8 mouse cellular contexts compared by ENCODE assay signal in genomic region chr4:120404778-120405143, GRCm38 (mm10). TPM values are rescaled to one million over a fixed set of nuclear protein-coding genes. Genes with fewer than 3 reads are reported as not detected.
DNase-seq lines count a peak whose midpoint lies in the region; ATAC-seq and TF ChIP-seq lines count a peak whose summit lies in the region.

No protein-coding gene starts in this region.

- TF ChIP-seq EP300 in CH12.LX (IDR thresholded peaks at IDR 0.05; ENCODE audit: low read length) = no peak

- dilution Hi-C loops in CH12.LX (cut with MboI; ENCODE audit: extremely low pct_ligation_motif_present, extremely low pct_unique_long_range_greater_than_20kb, low sequenced_read_pairs) = no loop called here

- WGBS in embryonic facial prominence, embryonic 10.5 days = 9% methylated on average over 21 of the region's 21 CpGs
- 11% methylated on average over 19 of the region's 21 CpGs for WGBS in hindbrain, embryonic 16.5 days
- 14% methylated on average over 15 of the region's 21 CpGs for WGBS in midbrain, embryonic 14.5 days

- H3K4me2 ChIP-seq in CH12.LX (ENCODE audit: insufficient read depth, low read depth, poor library complexity, severe bottlenecking) = peak overlapping the region; percentile 60
- peak overlapping the region; percentile 72 for H3K4me2 ChIP-seq in hindbrain, embryonic 16.5 days (ENCODE audit: low read length)
- H3K4me2 ChIP-seq in midbrain, embryonic 14.5 days (ENCODE audit: low read length) = peak overlapping the region; percentile 63

- peaks cover 8% of the 10 kb centered on the region for H3K27me3 ChIP-seq in CH12.LX (replicated peaks)
- H3K27me3 ChIP-seq in embryonic facial prominence, embryonic 10.5 days (replicated peaks; ENCODE audit: low read depth, poor library complexity, severe bottlenecking) = peaks cover 11% of the 10 kb centered on the region
- no peaks in the 10 kb centered on the region; the same call in 1 of the 2 replicates for H3K27me3 ChIP-seq in hindbrain, embryonic 16.5 days (replicated peaks; ENCODE audit: control insufficient read depth, insufficient read depth, low read length)
- H3K27me3 ChIP-seq in midbrain, embryonic 14.5 days (ENCODE audit: control insufficient read depth, insufficient read depth, low read length) = no peaks in the 10 kb centered on the region

- no peak overlapping the region for H3K27ac ChIP-seq in CH12.LX (ENCODE audit: insufficient read depth, low read depth)
- peak overlapping the region; percentile 98; the same call in 1 of the 2 replicates for H3K27ac ChIP-seq in embryonic facial prominence, embryonic 10.5 days (replicated peaks)
- H3K27ac ChIP-seq in hindbrain, embryonic 16.5 days (ENCODE audit: low read depth, low read length) = peak overlapping the region; percentile 96
- peak overlapping the region; percentile 91; the same call in 1 of the 2 replicates for H3K27ac ChIP-seq in midbrain, embryonic 14.5 days (replicated peaks; ENCODE audit: low read depth, low read length)

- peak; percentile 40 for DNase-seq in kidney, adult 18-20 months
- no peak for DNase-seq in kidney, postnatal 10 days
- peak; percentile 31 for DNase-seq in CH12.LX (ENCODE audit: extremely low read depth)
- no peak for DNase-seq in embryonic facial prominence, embryonic 10.5 days (ENCODE audit: low spot score)
- DNase-seq in midbrain, embryonic 14.5 days = no peak
- no peak for DNase-seq in adrenal gland, postnatal 25 days
- no peak for DNase-seq in adipocyte (ENCODE audit: low spot score)

- TF ChIP-seq RAD21 in CH12.LX (IDR thresholded peaks at IDR 0.05; ENCODE audit: low read depth, low read length) = no peak

- in situ Hi-C loops in CH12.LX (cut with MboI; ENCODE audit: low pct_ligation_motif_present, low pct_unique_long_range_greater_than_20kb, low sequenced_read_pairs) = no loop called here

- no peaks in the 10 kb centered on the region for H3K9me3 ChIP-seq in CH12.LX (replicated peaks; ENCODE audit: low read length)
- no peaks in the 10 kb centered on the region for H3K9me3 ChIP-seq in embryonic facial prominence, embryonic 10.5 days
- H3K9me3 ChIP-seq in hindbrain, embryonic 16.5 days (ENCODE audit: control insufficient read depth, low read length) = no peaks in the 10 kb centered on the region
- no peaks in the 10 kb centered on the region for H3K9me3 ChIP-seq in midbrain, embryonic 14.5 days (ENCODE audit: control insufficient read depth, low read length)

- ATAC-seq in hindbrain, embryonic 16.5 days = peak; percentile 15
- ATAC-seq in midbrain, embryonic 14.5 days (ENCODE audit: low FRiP score, low TSS enrichment) = peak; percentile 2; the same call in 1 of the 2 replicates

- peak overlapping the region; percentile 82 for H3K9ac ChIP-seq in CH12.LX (ENCODE audit: insufficient read depth, low read depth)
- H3K9ac ChIP-seq in hindbrain, embryonic 16.5 days (ENCODE audit: low read depth, low read length) = peak overlapping the region; percentile 99
- H3K9ac ChIP-seq in midbrain, embryonic 14.5 days (replicated peaks; ENCODE audit: low read length) = peak overlapping the region; percentile 98

- TF ChIP-seq POLR2A in CH12.LX (IDR thresholded peaks at IDR 0.05; ENCODE audit: low read depth, low read length) = no peak

- H3K36me3 ChIP-seq in CH12.LX (replicated peaks in 1 of 2; ENCODE audit: control insufficient read depth in 1 of 2, insufficient read depth in 1 of 2, low read length in 1 of 2) = no peaks in the 10 kb centered on the region
- no peaks in the 10 kb centered on the region for H3K36me3 ChIP-seq in embryonic facial prominence, embryonic 10.5 days (replicated peaks)
- no peaks in the 10 kb centered on the region for H3K36me3 ChIP-seq in hindbrain, embryonic 16.5 days (ENCODE audit: control insufficient read depth, insufficient read depth, low read length)
- no peaks in the 10 kb centered on the region for H3K36me3 ChIP-seq in midbrain, embryonic 14.5 days (ENCODE audit: control insufficient read depth, insufficient read depth, low read length)

- peaks cover 0 to 25% of the 10 kb centered on the region in 2 experiments; a peak in 2 of 4 replicates for H3K4me1 ChIP-seq in CH12.LX (ENCODE audit: control insufficient read depth in 1 of 2, insufficient read depth in 2 of 2)
- peaks cover 23% of the 10 kb centered on the region for H3K4me1 ChIP-seq in embryonic facial prominence, embryonic 10.5 days
- H3K4me1 ChIP-seq in hindbrain, embryonic 16.5 days (ENCODE audit: control insufficient read depth, insufficient read depth, low read depth, low read length) = peaks cover 17% of the 10 kb centered on the region
- H3K4me1 ChIP-seq in midbrain, embryonic 14.5 days (ENCODE audit: control insufficient read depth, insufficient read depth, low read length) = peaks cover 18% of the 10 kb centered on the region

- peak overlapping the region; percentile 21 to 85 (median 48) for H3K4me3 ChIP-seq in CH12.LX (replicated peaks in 1 of 3; ENCODE audit: low read depth in 2 of 3, low read length in 2 of 3, poor library complexity in 1 of 3)
- peak overlapping the region; percentile 99 for H3K4me3 ChIP-seq in embryonic facial prominence, embryonic 10.5 days
- H3K4me3 ChIP-seq in hindbrain, embryonic 16.5 days (ENCODE audit: low read length) = peak overlapping the region; percentile 97
- peak overlapping the region; percentile 91 for H3K4me3 ChIP-seq in midbrain, embryonic 14.5 days (replicated peaks; ENCODE audit: low read depth, low read length)

- no peak for TF ChIP-seq CTCF in CH12.LX (conservative IDR thresholded peaks at IDR 0.05 in 1 of 2, IDR thresholded peaks at IDR 0.05 in 1 of 2; ENCODE audit: low read depth in 2 of 2, low read length in 2 of 2)

- peaks cover 4% of the 10 kb centered on the region; the same call in 1 of the 2 replicates for H3K79me2 ChIP-seq in CH12.LX (replicated peaks; ENCODE audit: control insufficient read depth, extremely low read depth, insufficient read depth, poor library complexity, severe bottlenecking)

TF ChIP-seq in CH12.LX, 34 proteins besides CTCF, POLR2A, EP300 and RAD21:
- no peak for TF ChIP-seq HCFC1 (IDR thresholded peaks at IDR 0.05; ENCODE audit: low read depth, low read length)
- peak; percentile 94 for TF ChIP-seq ZNF384 (IDR thresholded peaks at IDR 0.05; ENCODE audit: low read depth, low read length)
- 0 out of 2 replicates have a peak, but pooled peaks have one; percentile 15 for TF ChIP-seq MAX (IDR thresholded peaks at IDR 0.05; ENCODE audit: low read length)
- no peak for TF ChIP-seq MYC (IDR thresholded peaks at IDR 0.05; ENCODE audit: low read depth, low read length)
- TF ChIP-seq ZKSCAN1 (IDR thresholded peaks at IDR 0.05; ENCODE audit: borderline replicate concordance, low read depth, low read length) = no peak

RNA-seq across cellular contexts. Expression of gene Scmh1, which starts 0.3 kb away (rescaled TPM):
- total RNA-seq in CH12.LX (2012; rRNA removed) (3.5 and 3.8 TPM in 2 replicates), CH12.LX (2014; rRNA removed) (1.6 and 3.2 TPM in 2 replicates)
- 19.2 and 24.0 TPM in 2 replicates for polyA plus RNA-seq in CH12.LX (2012; ENCODE audit: insufficient read length, low read depth)
- 34.7 and 40.8 TPM in 2 replicates for polyA plus RNA-seq in embryonic facial prominence, embryonic 10.5 days (2016; fragmentation: Nextera tagmentation; extraction: Ambion mirVana)
- polyA plus RNA-seq in hindbrain, embryonic 16.5 days (2015; fragmentation: Nextera tagmentation; extraction: Ambion mirVana) = 74.5 and 90.0 TPM in 2 replicates
- 83.4 and 84.7 TPM in 2 replicates for polyA plus RNA-seq in midbrain, embryonic 14.5 days (2014; fragmentation: Nextera tagmentation; extraction: Ambion mirVana)
- total RNA-seq in adrenal gland, postnatal 25 days (2021) = 41.2 and 47.5 TPM in 2 replicates

Comparison
In these comparisons a context has a peak if more than half of its experiments do, and no peak if none do; other contexts are left out.
1. DNase-seq: peak in kidney, adult 18-20 months (single experiment) and CH12.LX (single experiment); none in kidney, postnatal 10 days (single experiment), embryonic facial prominence, embryonic 10.5 days (single experiment), midbrain, embryonic 14.5 days (single experiment), adrenal gland, postnatal 25 days (single experiment) and adipocyte (single experiment).
2. H3K4me3 ChIP-seq: peak in every context shown above with its lines; median percentile 99 in embryonic facial prominence, embryonic 10.5 days; 97 in hindbrain, embryonic 16.5 days; 91 in midbrain, embryonic 14.5 days; 48 in CH12.LX.
3. Peak in every context shown above with its lines, with median percentiles within 50 percentile points of each other: H3K4me2 ChIP-seq and H3K9ac ChIP-seq.